Mouse (Mus musculus) heart, adult 9 months (tissue): ENCODE results near the gene Epha8.
A peak's percentile ranks its signal among the peaks of the same experiment; 100 is the strongest.

Source experiments
- DNase-seq, 2 experiments: peaks; one replicate each; pipeline ENCODE4 v3.0.0; 2022; ENCODE audit warnings: low spot score in 2 of 2

The Epha8 gene

DNA sequence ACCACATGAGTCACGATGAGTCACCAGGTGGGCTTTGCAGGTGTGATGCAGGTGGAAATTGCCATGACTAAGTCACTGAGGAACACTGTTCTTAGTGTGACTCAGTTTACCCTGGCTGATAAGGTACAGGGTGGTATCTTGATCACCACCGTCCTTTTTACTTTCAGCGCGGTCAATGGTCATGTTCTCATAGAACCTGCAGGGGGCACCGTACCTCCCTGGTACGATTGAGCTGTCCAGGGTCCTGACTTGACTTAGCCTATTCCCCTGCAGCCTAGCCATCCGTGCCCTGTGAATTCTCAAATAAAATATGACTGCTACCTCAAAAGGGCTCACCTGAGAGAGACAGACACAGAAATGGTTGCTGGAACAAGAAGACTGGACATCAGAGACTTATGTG is 49.6 kb downstream of the Epha8 start:
- DNase-seq = no peak

DNA sequence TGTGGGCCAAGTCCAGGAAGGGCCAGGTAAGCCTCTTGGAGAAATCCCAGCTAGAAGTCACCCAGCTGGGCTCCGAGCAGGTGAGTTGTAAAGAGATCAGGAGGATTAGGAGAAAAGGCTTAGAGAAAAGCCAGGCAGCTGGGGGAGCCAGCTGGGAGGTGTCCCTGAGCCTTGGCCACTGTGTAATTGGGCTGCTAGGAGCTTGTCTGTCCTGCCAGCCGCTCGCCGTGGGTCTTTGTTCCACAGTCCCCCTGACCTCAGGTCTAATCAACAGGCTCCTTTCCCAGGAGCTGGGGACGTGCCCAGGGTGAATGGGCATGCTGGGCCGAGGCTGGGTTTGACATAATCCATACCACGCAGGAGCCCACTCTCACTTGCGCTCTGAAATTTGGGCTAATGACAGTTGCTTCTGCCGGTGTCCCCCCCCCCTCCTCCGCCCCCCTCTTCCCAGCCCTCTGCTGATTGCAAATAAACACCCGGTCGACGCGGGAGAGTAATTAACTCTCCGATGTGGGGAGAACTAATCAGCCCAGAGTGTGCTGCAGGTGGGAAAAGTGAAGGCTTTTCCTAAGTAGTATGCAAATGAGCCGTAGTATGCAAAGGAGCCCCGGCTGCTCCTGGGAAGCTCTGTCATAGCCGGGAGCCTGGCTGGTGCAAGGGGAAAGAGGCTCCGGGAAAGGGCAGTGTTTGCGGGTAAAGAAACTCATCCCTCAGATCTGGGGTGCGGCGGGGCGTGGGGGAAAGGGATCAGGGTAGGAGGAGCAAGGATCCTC is 51.7 kb downstream of the Epha8 start:
- DNase-seq = no peak

DNA sequence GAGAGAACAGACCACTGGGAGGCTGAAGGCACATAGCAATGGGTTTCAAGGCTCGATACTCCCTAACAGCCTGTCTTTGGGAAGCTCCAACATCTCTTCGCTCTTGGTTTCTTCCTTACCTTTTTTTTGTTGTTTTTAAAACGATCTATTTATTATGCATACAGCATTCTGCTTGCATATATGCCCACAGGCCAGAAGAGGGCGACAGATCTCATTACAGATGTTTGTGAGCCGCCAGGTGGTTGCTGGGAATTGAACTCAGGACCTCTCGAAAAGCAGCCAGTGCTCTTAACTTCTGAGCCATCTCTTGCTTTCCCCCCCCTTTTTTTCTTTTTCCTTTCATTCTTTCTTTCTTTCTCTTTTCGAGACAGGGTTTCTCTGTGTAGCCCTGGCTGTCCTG is 57.5 kb downstream of the Epha8 start:
- no peak for DNase-seq

DNA sequence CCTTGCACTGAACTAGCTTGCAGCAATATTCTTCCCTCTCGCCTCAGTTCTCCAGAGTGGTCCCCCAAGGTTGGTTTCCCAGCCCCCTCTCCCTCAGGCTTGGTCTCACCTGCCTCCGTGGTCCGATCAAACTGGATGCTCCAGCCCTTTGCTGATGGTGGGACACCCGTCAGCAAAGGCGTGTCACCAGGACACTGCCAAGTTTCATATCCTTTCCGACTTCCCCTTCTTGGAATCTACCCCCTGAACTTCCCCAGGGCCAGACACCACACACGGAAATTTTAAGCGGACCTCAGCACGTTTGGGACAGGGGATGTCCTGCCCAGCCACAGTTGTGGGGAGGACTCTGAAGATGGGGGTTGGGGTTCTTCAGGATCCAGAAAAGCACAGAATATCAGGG is 58.0 kb downstream of the Epha8 start, which contains the start of gene C1qa:
TSS of gene C1qa (minus strand) at position 167 of the 400 bp plus-strand sequence.
- DNase-seq = peak; percentile 44 to 77

DNA sequence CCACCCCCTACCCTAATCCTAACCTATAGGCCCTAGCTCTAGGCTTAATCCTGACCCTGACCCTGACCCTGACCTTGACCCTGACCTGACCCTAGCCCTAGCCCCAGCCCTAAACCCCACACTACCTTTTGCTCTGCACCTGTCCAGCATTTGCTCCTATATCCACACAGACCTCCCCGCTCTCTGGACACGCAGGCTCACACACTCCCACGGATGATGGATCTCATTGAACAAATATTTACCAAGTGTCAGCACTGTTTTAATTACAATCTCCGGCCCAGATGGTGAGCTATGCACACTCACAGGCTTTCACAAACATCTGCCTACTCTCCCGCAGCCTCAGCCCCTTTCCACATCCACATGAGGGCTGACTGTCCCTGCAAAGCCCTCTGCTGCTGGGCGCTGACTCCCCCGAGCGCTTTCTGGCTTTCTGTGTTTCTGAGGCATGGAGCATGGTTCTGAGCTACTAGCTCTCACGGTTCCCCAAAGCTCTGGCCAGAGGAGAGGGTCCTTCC is 58.5 kb downstream of the Epha8 start:
- DNase-seq = no peak

DNA sequence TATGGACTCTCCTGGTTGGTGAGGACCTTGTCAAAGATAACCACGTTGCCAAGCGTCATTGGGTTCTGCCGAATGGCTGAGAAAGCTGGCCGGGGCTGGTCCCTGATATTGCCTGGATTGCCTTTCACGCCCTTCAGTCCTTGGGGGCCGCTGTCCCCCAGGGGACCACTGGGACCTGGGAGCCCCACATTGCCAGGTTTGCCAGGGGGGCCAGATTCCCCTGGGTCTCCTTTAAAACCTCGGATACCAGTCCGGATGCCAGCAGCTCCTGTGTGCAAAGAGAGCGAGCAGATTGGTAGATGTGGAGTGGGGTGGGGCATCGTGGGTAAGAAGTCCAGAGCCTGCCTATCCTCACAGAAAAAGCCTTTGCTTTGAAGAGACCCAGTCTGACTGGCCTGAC is 60.2 kb downstream of the Epha8 start:
- no peak for DNase-seq

DNA sequence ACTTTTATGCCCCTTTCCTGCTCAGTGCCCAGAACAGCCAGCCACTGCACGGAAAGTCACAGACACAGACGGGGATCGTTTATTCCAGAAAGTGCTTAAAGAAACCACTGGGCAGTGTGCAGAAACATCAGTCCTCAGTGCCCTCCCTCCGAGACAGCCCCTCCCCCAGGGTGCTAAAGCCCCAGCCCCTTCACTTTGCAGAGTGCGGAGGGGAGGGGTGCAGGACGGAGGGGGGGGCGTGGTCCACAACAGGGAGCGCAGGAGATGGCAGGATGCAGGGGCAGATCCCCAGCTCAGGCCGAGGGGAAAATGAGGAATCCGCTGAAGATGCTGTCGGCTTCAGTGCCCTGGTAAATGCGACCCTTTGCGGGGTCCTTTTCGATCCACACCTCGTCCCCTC is 60.8 kb downstream of the Epha8 start:
- no peak for DNase-seq

DNA sequence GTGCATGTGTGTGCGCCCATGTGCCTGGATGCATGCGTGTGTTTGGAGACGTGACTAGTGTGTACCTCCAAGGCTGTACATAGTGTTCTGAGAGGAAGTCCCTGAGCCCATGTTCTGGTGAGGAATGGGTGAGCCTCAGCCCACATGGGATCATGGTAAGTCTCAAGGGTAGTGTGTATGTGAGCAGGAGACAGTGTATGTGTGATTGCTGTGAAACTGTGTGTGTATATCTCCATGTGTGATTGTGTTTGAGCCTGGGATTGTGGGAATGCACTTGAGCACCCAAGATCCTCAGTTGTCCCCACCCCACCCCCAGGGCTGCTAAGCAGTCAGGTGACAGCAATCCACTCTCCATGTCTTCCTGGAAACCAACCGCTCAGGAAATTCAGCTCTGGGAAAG is 61.8 kb downstream of the Epha8 start:
- no peak for DNase-seq

DNA sequence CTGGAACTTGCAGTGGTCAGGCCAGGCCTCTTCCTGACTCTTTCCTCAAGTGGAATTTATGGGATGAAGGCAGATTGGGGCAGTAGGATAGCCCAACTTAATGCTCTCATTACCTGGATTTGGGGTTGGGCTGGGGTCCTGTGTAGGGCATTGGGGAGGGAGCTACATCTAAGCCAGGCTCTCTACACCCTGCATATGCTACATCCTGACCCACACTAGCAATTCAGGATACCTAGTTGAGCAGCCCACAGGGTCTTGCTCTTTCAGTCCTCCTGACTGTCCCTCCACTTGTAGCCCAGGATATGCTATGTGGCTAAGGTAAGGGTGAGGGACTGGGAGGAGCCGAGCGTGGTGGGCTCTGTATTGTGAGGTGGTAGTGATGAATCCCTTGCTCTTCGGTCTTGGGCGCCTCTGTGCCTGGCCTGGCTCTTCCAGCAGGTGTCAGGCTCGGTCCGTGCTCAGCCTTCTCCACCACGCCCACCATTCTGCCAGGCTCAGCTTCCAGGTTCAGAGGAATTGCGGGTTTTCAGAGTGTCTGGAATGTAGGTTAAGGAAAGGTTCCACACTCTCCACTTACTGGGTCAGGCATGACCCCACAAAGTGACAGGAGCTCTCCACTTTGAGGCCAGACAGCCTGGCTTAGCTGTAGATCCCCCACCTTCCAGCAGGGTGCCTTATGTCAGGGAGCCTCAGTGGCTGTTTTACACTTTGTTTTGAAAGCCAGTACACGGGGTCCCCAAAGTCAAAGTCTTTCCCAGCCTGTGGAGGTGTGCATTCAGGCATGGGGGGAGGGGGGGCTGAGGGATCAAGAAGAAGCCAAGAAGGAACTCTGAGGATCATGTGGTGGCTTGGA is 62.7 kb downstream of the Epha8 start:
- no peak for DNase-seq

DNA sequence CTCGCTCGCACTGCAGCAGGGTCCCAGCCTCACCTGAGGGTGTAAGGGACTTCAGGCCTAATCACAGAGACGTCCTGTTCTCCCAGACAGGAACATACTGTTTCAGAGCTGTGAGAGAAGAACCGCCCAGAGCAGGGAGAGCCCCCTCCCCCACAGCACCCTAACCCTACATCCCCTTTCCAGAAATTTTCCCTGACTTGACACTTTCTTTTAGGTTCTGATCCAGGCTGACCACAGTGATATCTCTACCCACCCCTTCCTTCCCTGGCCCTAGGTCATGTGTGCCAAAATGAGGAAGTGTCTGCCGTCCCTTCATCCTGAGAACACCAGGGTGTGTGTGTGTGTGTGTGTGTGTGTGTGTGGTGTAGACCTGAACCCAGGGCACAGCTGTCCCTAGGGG is 63.8 kb downstream of the Epha8 start, which contains the start of gene C1qc:
TSS of gene C1qc (minus strand) at position 255 of the 400 bp plus-strand sequence.
- DNase-seq = peak; percentile 37 to 70

DNA sequence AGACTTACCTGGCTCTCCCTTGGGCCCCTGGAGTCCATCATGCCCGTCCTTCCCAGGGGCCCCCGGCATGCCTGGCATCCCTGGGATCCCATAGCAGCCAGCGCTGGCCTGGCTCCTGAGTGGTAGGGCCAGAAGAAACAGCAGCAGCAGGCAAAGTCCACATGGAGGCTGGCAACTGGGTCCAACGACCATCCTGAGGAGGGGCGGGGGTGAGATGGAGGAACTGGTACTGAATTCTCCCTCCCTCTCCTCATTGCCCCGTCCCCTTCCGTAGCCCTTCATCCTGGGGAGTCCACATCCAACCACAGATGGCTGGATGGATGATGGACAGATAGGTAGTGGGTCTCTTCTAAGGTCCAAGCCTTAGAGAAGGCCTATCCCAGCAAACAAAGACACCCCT is 64.2 kb downstream of the Epha8 start:
- DNase-seq = no peak

DNA sequence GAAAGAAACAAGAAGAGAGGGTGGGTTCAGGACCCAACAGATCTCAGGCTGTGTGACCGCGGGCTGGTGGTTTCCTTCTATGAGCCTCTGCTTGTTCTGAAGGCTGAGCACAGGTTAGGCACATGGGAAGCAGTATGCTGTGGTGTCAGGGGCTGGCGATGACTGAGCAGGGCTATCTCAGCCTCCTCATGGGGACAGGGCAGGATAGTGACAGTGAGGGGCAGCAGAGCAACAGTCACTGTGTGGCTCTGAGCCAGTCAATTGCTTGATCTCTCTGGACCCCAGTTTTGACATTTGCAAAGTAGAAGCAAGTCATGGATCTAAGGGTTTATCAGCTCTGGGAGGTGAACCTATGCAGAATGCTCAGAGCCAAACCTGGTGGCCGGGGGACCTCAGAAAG is 65.5 kb downstream of the Epha8 start:
- DNase-seq = no peak

DNA sequence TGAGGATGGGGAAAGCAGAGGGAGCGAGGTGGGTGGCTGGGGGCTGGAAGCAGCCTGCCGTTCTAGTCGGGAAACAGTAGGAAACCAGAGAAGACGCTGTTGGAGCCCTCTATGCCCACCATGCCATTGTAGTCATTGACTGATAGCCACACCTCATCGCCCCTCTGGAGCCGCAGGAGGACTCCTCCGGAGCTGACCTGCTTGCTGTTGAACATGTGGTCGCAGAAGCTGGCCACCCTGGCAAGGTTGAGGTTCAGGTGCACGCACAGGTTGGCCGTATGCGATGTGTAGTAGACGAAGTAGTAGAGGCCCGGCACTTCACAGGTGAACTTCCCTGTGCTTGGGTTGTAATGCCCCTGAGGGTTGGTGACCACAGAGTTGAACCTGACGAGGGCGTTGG is 66.6 kb downstream of the Epha8 start:
- DNase-seq = no peak

DNA sequence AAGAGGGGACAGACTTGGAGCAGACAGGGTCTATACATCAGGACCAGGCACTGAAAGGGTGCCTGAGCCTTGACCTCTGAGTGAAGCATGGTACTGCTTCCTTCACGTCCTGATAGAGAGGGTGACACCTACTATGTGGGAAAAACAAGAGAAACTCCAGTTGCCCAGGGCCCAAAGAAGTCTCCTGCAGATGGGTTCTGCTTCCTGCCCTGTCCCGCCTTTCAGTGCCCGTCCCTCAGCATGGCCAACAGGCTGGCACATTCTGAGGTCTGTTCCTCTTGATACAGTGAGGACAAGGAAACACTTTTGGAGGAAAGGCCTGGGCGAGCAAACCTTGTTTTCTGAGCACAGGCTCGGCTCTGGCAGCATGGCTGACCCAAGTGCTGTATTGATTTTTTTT is 68.9 kb downstream of the Epha8 start:
- no peak for DNase-seq

DNA sequence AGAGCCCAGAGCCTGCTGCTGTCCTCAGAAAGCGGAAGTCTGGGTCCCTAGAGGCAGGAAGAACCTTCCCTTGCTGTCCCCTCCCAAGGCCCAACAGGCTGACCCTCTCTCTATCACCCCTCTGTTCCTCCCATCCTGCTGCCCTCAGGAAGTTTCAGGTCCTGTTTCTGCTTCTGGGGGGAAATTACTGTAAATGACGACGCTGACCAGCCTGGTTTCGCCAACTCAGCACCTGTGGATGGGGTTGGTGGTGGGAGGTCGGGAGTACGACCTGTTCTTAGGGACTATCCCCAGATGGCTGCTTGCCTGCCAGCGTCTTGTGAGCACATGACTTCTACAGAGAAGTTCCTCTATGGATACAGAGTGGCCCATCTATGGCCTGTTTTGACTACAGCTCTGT is 70.5 kb downstream of the Epha8 start, which contains the start of gene C1qb:
TSS of gene C1qb (minus strand) at position 87 of the 400 bp plus-strand sequence.
- DNase-seq = peak; percentile 24 to 80
